Mouse (Mus musculus) kidney, embryonic 15.5 days (tissue): Measurements from ENCODE around the gene Iglon5. TPM values are rescaled to one million over a fixed set of nuclear protein-coding genes. Genes with fewer than 3 reads are reported as not detected.

Experiments used
- microRNA-seq: library from miRNA; unstranded; fragments of <30 nt; microRNA quantifications from one replicate; pipeline ENCODE4, GENCODE M21; 2016
- polyA plus RNA-seq: library from polyadenylated mRNA; unstranded; fragments of >200 nt; fragmentation: Nextera tagmentation; extraction: Ambion mirVana; gene quantifications from 2 replicates; pipeline ENCODE4 v1.2.1, GENCODE M21; 2015

The Iglon5 gene
- polyA plus RNA-seq, 1 experiment from 2014 or later = 0.45 TPM

Small RNA genes within 50 kb of the gene (microRNA-seq; reads per million reads assigned to microRNA genes)
- 0.44 reads per million for gene Mir7051

Other genes starting within 250 kb of the Iglon5 start
- gene Zfp715, start 176.8 kb downstream of the Iglon5 start, polyA plus RNA-seq = 13.1 and 14.1 TPM in 2 replicates
- gene Siglecf, start 138.7 kb downstream of the Iglon5 start, polyA plus RNA-seq = 0.10 and 0.18 TPM in 2 replicates
- gene Siglecg, start 81.9 kb downstream of the Iglon5 start, polyA plus RNA-seq = 1.8 and 2.0 TPM in 2 replicates
- gene Lim2, start 62.4 kb downstream of the Iglon5 start, polyA plus RNA-seq = not detected in 2 replicates
- gene Nkg7, start 53.0 kb downstream of the Iglon5 start, polyA plus RNA-seq = 0.32 TPM in 1 of 2 replicates, not detected in the other
- gene Cldnd2, start 49.3 kb downstream of the Iglon5 start, polyA plus RNA-seq = not detected in 2 replicates
- 348 and 355 TPM in 2 replicates for gene Etfb, start 46.0 kb downstream of the Iglon5 start, polyA plus RNA-seq
- 0.35 and 0.66 TPM in 2 replicates for gene Gm45233, start 45.9 kb downstream of the Iglon5 start, polyA plus RNA-seq
- 4.6 and 5.4 TPM in 2 replicates for gene Vsig10l, start 26.9 kb downstream of the Iglon5 start, polyA plus RNA-seq
- not detected in 2 replicates for gene 4931406B18Rik, start 15.9 kb upstream of the Iglon5 start, polyA plus RNA-seq
- gene Cd33, start 54.4 kb upstream of the Iglon5 start, polyA plus RNA-seq = 0.75 and 1.1 TPM in 2 replicates
- gene Zfp658, start 72.2 kb upstream of the Iglon5 start, polyA plus RNA-seq = 3.7 TPM in 2 replicates
- 12.4 and 12.6 TPM in 2 replicates for gene Zfp719, start 89.5 kb upstream of the Iglon5 start, polyA plus RNA-seq
- gene Zfp819, start 117.1 kb upstream of the Iglon5 start, polyA plus RNA-seq = 0.21 TPM in 1 of 2 replicates, not detected in the other
- gene Ceacam18, start 144.6 kb upstream of the Iglon5 start, polyA plus RNA-seq = not detected in 2 replicates
- 0.66 and 0.77 TPM in 2 replicates for gene Siglece, start 170.1 kb upstream of the Iglon5 start, polyA plus RNA-seq
- 15.3 and 16.8 TPM in 2 replicates for gene Ctu1, start 181.9 kb upstream of the Iglon5 start, polyA plus RNA-seq
- not detected in 2 replicates for gene Klk14, start 200.3 kb upstream of the Iglon5 start, polyA plus RNA-seq
- gene Klk13, start 222.5 kb upstream of the Iglon5 start, polyA plus RNA-seq = 0.47 and 0.64 TPM in 2 replicates